Mouse (Mus musculus) E14TG2a.4 (cell line): ENCODE measurements around the gene Adgrl3.

Experiments used
- CTCF ChIP-seq: conservative IDR thresholded peaks from 2 replicates; pipeline ENCODE4 v1.5.1; 2014; ENCODE audit warnings: low read length
- NANOG ChIP-seq: IDR thresholded peaks from 2 replicates; pipeline ENCODE4 v1.6.1; 2014; ENCODE audit warnings: borderline replicate concordance, low read length, mixed read lengths

GRCm38 (mm10) chr5:81317406-81318112, 297.6 kb downstream of the Adgrl3 start:
- no peak for TF ChIP-seq CTCF
- no peak for TF ChIP-seq NANOG
